Mouse (Mus musculus) NIH3T3 (cell line): ENCODE data around the gene Raver1.
A peak's percentile ranks its signal among the peaks of the same experiment; 100 is the strongest.
"Not testable (repeated sequence)": the region's sequence is repeated elsewhere in the genome, so short reads cannot be mapped to it uniquely, and the experiment has no call there.

Experiments
- DNase-seq: peaks from one replicate; pipeline ENCODE4 v3.0.0-alpha.2; 2012; ENCODE audit warnings: low read depth

Gene Raver1

GRCm38 (mm10) chr9:21105760-21106564 lies 14.2 kb upstream of the Raver1 start:
- no peak for DNase-seq

GRCm38 (mm10) chr9:21104814-21105213 lies 13.0 kb upstream of the Raver1 start:
- DNase-seq = no peak

DNA sequence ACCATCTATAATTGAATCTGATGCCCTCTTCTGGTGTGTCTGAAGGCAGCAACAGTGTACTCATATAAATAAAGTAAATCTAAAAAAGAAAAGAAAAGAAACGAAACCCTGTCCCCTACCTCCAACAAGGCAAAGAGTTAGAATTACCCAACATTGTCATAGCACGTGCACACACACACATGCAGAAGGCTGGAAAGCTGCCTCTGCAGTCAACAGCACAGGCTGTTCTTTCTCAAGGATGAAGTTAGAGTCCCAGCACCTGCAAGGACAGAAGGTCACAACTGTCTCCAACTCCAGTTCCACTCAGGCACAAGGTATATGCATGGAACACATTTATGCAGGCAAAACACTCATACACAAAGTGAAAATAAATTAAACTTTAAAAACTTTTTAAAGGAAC lies 10.3 kb upstream of the Raver1 start:
- DNase-seq = no peak

DNA sequence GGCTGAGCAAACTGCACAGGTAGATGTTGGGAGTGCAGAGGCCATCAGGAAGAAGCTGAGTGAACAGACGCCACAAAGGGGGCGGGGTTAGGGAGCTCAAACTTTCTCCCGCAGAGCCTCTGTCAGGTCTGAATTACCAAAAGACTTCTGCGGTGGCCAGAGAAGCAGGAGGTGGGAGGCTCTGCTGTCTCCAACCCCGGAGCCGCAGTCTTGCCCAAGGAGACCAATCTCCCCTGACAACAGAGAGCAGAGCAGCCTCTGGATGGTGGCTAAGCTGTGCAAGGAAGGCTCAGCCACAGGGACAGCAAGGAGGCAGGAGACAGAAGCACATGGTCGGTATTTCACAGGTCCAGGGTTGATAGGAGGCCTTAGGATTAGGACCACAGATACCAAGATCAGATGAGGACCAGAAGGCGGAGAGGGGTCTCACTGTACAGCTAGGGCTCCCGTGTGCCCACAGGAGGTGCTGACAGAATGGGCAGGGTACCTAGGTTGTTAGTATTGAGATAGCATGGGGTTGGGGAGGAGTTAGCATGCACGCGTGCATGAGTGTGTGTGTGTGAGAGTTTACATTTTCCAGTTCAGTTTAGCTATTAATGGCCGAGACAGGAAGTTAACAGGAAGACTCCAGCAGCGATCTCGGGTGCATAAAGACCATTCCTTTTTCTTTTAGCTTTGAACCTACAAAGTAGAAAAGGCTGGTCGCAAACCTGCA lies 8.8 kb upstream of the Raver1 start:
- no peak for DNase-seq

- peak; percentile 76 for DNase-seq
These were observed 6.0 kb upstream of the Raver1 start for GRCm38 (mm10) chr9:21097793-21098192.

DNA sequence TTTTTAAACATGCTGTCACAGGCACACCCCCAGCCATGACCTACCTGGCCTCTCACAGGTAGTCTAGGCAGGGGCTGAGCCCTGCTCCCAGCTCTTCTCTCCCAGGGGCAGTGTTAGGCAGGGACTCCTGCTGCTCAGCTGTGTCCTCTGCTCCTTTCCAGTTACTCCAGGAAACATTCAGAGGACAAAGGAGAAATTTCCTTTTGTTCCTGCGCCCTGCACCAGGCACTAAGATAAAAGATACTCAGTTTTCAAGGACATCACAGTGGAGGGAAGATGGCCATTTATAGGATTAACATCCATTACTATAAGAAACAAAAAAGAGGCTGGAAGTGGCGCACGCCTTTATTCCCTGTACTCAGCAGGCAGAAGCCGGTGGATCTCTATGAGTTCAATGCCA lies 4.2 kb upstream of the Raver1 start:
- DNase-seq = no peak

DNA sequence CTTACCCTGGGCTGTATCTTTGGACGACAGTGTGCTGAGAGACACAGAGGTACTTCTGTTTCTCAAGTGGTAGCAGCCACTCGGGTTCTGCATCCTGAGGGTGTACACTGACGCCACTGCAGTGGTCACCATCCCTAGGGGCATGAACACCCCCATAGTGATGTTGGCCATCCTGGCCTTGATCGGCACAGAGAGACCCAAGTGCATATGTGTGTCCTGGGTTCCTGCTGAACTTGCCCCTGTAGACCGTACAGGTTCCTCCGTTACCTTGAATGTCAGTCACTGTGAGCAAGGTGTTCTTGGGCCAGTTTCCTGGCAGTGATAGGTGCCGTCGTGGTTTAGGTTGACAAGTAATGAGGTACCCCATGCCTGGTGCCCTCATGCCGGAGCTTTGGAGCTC lies 1.6 kb upstream of the Raver1 start:
- DNase-seq = no peak

DNA sequence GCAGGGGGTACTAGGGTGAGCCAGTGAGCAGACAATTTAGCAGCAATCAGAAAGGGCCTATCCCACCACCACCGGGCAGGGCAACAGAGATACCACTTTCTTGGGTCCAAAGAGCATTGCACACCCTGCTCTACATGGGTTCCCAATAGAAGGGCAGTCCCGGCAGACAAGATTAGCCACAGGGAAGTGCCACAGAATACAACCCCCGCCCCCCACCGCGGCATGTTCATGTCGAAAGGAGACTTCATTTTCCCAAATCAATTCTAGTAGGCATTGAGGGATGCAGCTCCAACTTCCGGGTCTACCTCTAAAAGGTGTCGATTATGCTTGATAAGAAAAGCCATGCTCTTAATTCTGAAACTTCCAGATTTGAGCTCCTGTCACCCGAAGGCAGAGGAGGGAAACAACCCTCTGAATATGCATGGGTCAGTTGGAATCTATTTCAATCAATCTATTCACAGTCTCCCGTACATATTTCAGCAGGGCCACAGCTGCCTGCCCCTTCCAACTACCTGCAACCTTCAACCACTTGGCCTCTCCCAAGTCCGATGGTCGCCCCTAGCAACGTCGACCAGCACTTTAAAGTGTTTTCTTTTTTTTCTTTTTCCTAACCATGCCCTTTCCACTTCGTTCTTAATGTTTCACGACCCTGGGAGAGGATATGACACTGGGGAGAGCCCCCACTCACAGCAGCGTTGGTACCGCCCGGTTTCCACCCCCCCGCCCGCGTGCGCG lies 669 bp downstream of the Raver1 start:
- no peak for DNase-seq

- no peak for DNase-seq
These were observed 1.3 kb downstream of the Raver1 start for GRCm38 (mm10) chr9:21090537-21090936.

GRCm38 (mm10) chr9:21083324-21083723 lies 8.5 kb downstream of the Raver1 start:
- no peak for DNase-seq

DNA sequence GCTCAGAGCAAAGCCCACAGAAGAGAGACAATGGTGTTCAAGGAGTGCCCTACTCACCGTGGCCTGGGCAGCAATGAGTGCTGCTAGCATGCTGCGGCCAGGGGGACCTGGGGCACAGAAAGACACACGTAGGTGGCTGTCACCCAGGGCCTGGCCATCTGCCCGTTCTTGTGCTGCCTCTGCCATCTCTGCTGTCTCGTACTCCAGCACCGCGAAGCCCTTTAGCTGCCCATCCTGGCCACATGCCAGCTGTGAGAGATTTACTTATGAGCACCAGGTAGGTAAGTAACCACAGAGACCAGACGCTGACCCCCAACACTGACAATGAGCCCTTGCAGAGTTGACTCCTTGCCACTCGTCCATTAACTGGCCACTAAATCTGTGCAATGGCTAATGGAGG lies 10.7 kb downstream of the Raver1 start:
- no peak for DNase-seq

- no peak for DNase-seq
These were observed 16.2 kb downstream of the Raver1 start for GRCm38 (mm10) chr9:21075625-21076024.

DNA sequence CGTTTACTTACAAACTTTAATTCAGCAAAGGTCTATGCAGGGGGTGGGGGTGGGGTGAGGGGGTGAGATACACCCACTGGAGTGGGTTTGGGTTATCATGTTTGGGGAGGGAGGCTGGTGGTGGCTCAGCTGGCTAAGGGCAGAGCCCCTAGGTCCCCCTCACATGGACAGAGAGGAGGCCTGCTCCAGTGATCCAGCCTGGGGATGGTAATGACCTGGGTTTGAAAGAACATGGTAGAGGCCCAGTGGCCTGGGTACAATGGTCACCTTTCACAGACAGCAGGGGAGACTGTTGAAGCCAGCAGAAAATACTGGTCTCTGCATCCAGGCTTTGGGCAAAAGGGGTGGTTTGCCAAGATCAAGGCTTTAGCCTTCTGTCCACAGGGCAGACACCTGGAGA lies 17.6 kb downstream of the Raver1 start:
- no peak for DNase-seq

DNA sequence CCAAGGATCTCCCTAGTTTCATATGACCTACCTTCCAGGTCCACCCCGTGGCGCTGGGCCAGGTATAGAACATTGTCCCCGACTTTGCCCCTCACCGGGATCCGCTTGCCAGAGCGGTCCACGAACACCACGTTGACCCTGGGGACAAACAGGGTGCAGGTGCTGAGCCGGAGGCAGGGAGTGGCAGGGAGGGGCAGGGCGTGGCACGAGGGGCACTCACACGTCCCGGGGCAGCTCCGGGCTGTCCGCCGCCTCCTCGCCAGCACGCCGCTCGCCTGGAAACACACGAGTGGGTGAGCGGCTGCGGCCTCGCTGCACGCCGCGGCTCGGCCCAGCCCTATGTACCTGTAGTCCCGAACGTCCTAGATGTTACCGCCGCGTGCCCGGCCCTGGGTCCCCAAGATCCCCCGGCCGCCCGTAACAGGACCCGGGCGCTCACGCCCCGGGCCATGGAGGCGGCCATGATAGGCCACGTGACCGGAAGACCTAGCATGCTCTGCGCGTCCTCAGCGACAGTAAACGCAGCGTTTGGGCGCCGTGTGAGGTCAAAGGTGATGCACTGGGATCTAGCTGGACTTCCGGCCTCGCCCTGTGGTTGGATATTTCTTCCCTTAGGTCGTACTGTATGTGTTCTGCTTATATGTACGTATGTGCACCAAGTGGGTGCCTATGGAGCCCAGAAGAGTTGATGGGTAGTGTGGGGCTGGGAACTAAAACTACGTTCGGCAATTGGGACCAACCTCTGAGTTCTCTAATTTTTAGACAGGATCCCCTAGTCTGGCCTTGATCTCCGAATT lies 18.6 kb downstream of the Raver1 start, which contains the start of the genes Gm49373 and Fdx1l:
Gene Gm49373 (minus strand): TSS at position 53 of the 797 bp plus-strand sequence.
Gene Fdx1l (minus strand): TSS at position 571 of the 797 bp plus-strand sequence.
- DNase-seq = peak; percentile 89

- peak; percentile 38 for DNase-seq
These were observed 19.2 kb downstream of the Raver1 start for GRCm38 (mm10) chr9:21072641-21073040.

GRCm38 (mm10) chr9:21067006-21067684 lies 24.7 kb downstream of the Raver1 start, which contains the start of gene Zglp1:
Gene Zglp1, minus strand, starts transcription at chr9:21067093.
- no peak for DNase-seq

DNA sequence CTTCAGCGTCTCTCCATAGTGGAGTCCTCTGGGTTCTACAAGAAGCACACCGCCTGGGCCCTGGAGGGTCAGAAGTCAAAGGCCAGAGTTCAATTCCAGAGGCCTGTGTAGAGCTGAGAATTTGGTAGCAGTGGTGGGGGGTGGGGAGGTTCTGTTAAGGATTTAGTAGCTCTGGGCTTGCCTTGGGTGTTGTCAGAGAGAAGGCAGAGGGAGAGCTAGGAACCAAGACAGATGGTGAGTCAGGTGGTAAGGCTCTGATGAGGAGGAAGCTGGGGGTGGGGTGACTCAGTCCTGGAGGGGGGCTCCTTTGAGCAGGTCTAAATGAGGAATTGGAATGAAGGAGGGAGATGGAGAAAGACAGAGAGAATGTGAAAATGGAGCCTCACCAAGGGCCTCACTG lies 28.9 kb downstream of the Raver1 start:
- peak; percentile 29 for DNase-seq

DNA sequence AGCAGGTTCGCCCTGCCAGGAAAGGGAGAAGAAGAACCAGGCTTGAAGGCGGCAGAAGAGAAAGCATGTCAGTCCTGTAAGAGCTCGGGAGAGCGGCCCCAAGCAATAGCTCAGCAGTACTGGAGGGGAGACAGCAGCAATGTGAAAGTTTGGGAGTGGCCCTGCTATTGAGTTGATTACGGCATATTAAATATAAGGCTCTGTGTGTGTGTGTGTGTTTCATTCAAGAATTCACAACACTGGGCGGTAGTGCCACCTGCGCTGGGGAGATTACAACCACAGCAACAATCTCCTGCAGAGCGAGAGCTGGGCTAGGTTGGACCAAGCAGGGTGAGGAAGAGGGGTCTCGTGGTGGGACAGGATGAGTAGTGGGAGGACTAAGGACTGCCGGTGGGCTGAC lies 40.2 kb downstream of the Raver1 start:
- DNase-seq = no peak

DNA sequence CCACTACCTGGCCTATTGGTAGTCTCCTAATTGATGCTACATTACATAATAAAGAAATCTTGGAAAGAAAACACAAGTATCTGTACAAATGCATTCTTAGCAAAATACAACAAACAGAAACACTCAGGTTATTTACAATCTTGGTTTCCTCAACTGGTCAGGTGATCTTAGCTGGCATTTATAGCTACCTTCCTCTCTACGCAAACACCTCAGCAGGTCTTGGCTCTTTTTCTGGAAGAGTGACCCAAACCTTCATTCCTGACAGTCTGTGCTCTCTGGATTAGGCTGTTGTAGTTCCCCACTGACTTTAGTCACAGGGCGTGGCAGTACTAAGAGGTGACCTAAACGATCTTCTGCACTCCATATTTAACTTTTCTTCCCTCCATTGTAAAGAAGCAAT lies 46.6 kb downstream of the Raver1 start:
- no peak for DNase-seq

DNA sequence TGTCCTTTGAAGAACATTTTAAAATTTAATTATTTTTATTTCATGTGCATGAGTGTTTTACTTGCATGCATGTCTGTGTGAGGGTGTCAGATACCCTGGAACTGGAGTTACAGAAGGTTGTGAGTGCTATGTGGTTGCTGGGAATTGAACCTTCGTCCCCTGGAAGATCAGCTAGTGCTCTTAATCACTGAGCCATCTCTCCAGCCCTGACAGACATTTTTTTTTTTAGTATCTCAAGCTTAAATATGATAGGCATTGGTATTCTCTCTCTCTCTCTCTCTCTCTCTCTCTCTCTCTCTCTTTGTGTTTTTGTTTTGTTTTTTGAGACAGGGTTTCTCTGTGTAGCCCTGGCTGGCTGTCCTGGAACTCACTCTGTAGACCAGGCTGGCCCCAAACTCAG lies 47.0 kb downstream of the Raver1 start:
- DNase-seq = not testable (repeated sequence)

DNA sequence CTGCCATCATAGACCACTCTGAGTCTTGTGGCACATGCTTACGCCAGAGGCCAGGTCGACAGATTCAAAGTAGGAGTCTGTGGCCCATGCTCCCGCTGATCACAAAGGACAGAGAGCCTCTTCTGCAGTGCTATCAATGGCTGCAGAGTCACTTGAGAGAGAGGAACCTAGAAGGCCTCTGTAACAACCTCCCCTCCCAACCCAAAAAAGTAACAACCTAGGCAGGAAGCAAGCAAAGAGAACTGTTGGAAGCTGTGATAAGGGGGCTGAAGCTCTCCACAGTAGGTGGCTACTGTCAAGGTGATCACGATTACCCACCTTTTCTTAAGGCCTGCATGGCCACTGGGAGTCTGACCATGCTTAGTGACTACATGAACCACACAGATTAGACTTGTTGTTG lies 48.2 kb downstream of the Raver1 start:
- no peak for DNase-seq
